Mouse (Mus musculus): ENCODE data around the gene Sin3a.

The Sin3a gene

GRCm38 (mm10) chr9:57071801-57072351 lies at the start of gene Sin3a:
Sin3a (plus strand) TSS chr9:57072040.
- DNase-seq: peak; percentile 85

GRCm38 (mm10) chr9:57031756-57032155 lies 40.1 kb upstream of the Sin3a start:
- no peak for DNase-seq

GRCm38 (mm10) chr9:57056237-57056636 lies 15.6 kb upstream of the Sin3a start:
- peak; percentile 86 for DNase-seq

- DNase-seq: no peak
These were observed 7.7 kb upstream of the Sin3a start for GRCm38 (mm10) chr9:57064164-57064563.

GRCm38 (mm10) chr9:57068266-57068665 lies 3.6 kb upstream of the Sin3a start:
- DNase-seq: no peak

- DNase-seq: no peak
These were observed 1.6 kb upstream of the Sin3a start for GRCm38 (mm10) chr9:57070262-57070661.

GRCm38 (mm10) chr9:57070800-57071545 lies 867 bp upstream of the Sin3a start:
- DNase-seq: peak; percentile 33

- DNase-seq: no peak
These were observed 717 bp downstream of the Sin3a start for GRCm38 (mm10) chr9:57072526-57072988.

GRCm38 (mm10) chr9:57072989-57073789 lies 1.3 kb downstream of the Sin3a start:
- peak; percentile 100 for DNase-seq

- DNase-seq: no peak
These were observed 1.9 kb downstream of the Sin3a start for GRCm38 (mm10) chr9:57073790-57074094.

GRCm38 (mm10) chr9:57074171-57074821 lies 2.5 kb downstream of the Sin3a start:
- DNase-seq: peak; percentile 83

GRCm38 (mm10) chr9:57074822-57075603 lies 3.2 kb downstream of the Sin3a start:
- DNase-seq: peak; percentile 85

- DNase-seq: peak; percentile 100
These were observed 4.0 kb downstream of the Sin3a start for GRCm38 (mm10) chr9:57075681-57076381.

GRCm38 (mm10) chr9:57076701-57077660 lies 5.1 kb downstream of the Sin3a start:
- DNase-seq: peak; percentile 89

GRCm38 (mm10) chr9:57082236-57082635 lies 10.4 kb downstream of the Sin3a start:
- DNase-seq: no peak

GRCm38 (mm10) chr9:57117261-57117755 lies 45.5 kb downstream of the Sin3a start:
- no peak for DNase-seq

GRCm38 (mm10) chr9:57129641-57130040 lies 57.8 kb downstream of the Sin3a start:
- DNase-seq: no peak

- peak; percentile 95 for DNase-seq
These were observed 59.0 kb downstream of the Sin3a start, which contains the start of gene Man2c1 for GRCm38 (mm10) chr9:57130577-57131433. Man2c1 (plus strand) TSS chr9:57130690.

GRCm38 (mm10) chr9:57137246-57137645 lies 65.4 kb downstream of the Sin3a start:
- DNase-seq: no peak

Data from cerebellum, adult 9-10 months (tissue).